18 mouse cellular contexts compared by ENCODE assay signal in genomic region chr7:100051904-100052303, GRCm38 (mm10). TPM values are rescaled to one million over a fixed set of nuclear protein-coding genes. Genes with fewer than 3 reads are reported as not detected.
DNase-seq lines count a peak whose midpoint lies in the region; ATAC-seq and TF ChIP-seq lines count a peak whose summit lies in the region.
"Had no signal": no experiment of that assay in that cellular context is flagged by ENCODE, and none has a peak within 500 bp of the region (broad histone marks: within the 10 kb centered on the region; RNA-seq: fewer than 3 reads in every experiment).

No protein-coding gene starts in this region.

- no peak overlapping the region for H3K27ac ChIP-seq in heart, postnatal 0 days (ENCODE audit: low read depth)
- no peak overlapping the region for H3K27ac ChIP-seq in stomach, postnatal 0 days (replicated peaks)
- H3K27ac ChIP-seq: embryonic facial prominence, embryonic 13.5 days; hindbrain, embryonic 14.5 days; limb, embryonic 13.5 days; macrophage; midbrain, embryonic 13.5 days had no signal

- H3K4me2 ChIP-seq in heart, postnatal 0 days (ENCODE audit: low read depth, low read length): no peak overlapping the region
- H3K4me2 ChIP-seq in stomach, postnatal 0 days (replicated peaks; ENCODE audit: low read depth): no peak overlapping the region
- H3K4me2 ChIP-seq: embryonic facial prominence, embryonic 13.5 days; hindbrain, embryonic 14.5 days; limb, embryonic 13.5 days; midbrain, embryonic 13.5 days had no signal

- no peak for TF ChIP-seq EP300 in heart, postnatal 0 days (IDR thresholded peaks at IDR 0.05; ENCODE audit: low read depth)
- TF ChIP-seq EP300 in stomach, postnatal 0 days (optimal IDR thresholded peaks at IDR 0.05): no peak

- H3K9ac ChIP-seq in heart, postnatal 0 days (replicated peaks; ENCODE audit: low read depth, low read length): no peak overlapping the region
- H3K9ac ChIP-seq in stomach, postnatal 0 days (ENCODE audit: low read length): no peak overlapping the region
- H3K9ac ChIP-seq: embryonic facial prominence, embryonic 13.5 days; hindbrain, embryonic 14.5 days; limb, embryonic 13.5 days; midbrain, embryonic 13.5 days had no signal

- H3K36me3 ChIP-seq in heart, postnatal 0 days (replicated peaks; ENCODE audit: control insufficient read depth, insufficient read depth, low read length): no peaks in the 10 kb centered on the region
- H3K36me3 ChIP-seq in stomach, postnatal 0 days (ENCODE audit: control insufficient read depth, insufficient read depth, low read length): no peaks in the 10 kb centered on the region
- H3K36me3 ChIP-seq: embryonic facial prominence, embryonic 13.5 days; limb, embryonic 13.5 days; midbrain, embryonic 13.5 days had no signal

- no peaks in the 10 kb centered on the region for H3K9me3 ChIP-seq in heart, postnatal 0 days (replicated peaks; ENCODE audit: control insufficient read depth, low read length)
- H3K9me3 ChIP-seq in stomach, postnatal 0 days (ENCODE audit: control insufficient read depth, low read length): no peaks in the 10 kb centered on the region
- H3K9me3 ChIP-seq: embryonic facial prominence, embryonic 13.5 days; limb, embryonic 13.5 days; midbrain, embryonic 13.5 days had no signal

- ATAC-seq in heart, postnatal 0 days (ENCODE audit: insufficient read depth, low read depth): no peak; the same call in 1 of the 2 replicates
- no peak for ATAC-seq in stomach, postnatal 0 days (ENCODE audit: low FRiP score, low TSS enrichment)
- ATAC-seq: midbrain, embryonic 13.5 days had no signal

- no peak for TF ChIP-seq POLR2A in brain, embryonic 14.5 days (IDR thresholded peaks at IDR 0.05; ENCODE audit: borderline replicate concordance, extremely low read depth, insufficient read depth, insufficient read length, poor library complexity, severe bottlenecking)

- 55% methylated on average over 4 of the region's 4 CpGs for WGBS in heart, postnatal 0 days
- WGBS in stomach, postnatal 0 days: 64% methylated on average over 4 of the region's 4 CpGs

- H3K27me3 ChIP-seq in heart, postnatal 0 days (ENCODE audit: control insufficient read depth, insufficient read depth, low read length): no peaks in the 10 kb centered on the region
- no peaks in the 10 kb centered on the region for H3K27me3 ChIP-seq in stomach, postnatal 0 days (ENCODE audit: control insufficient read depth, insufficient read depth, low read length)
- H3K27me3 ChIP-seq: embryonic facial prominence, embryonic 13.5 days; limb, embryonic 13.5 days; midbrain, embryonic 13.5 days had no signal

- H3K4me3 ChIP-seq in heart, postnatal 0 days (ENCODE audit: low read depth, low read length): no peak overlapping the region
- H3K4me3 ChIP-seq in stomach, postnatal 0 days (ENCODE audit: low read depth, low read length): no peak overlapping the region
- H3K4me3 ChIP-seq: embryonic facial prominence, embryonic 13.5 days; limb, embryonic 13.5 days; midbrain, embryonic 13.5 days had no signal

- TF ChIP-seq CTCF in heart, postnatal 0 days (IDR thresholded peaks at IDR 0.05; ENCODE audit: low read depth): no peak
- no peak for TF ChIP-seq CTCF in brain, embryonic 14.5 days (IDR thresholded peaks at IDR 0.05; ENCODE audit: borderline replicate concordance, extremely low read depth, insufficient read depth, insufficient read length)
- TF ChIP-seq CTCF in stomach, postnatal 0 days (IDR thresholded peaks at IDR 0.05; ENCODE audit: low read depth): no peak

- 0 out of 2 replicates have a peak, but pooled peaks cover 4% of the 10 kb centered on the region for H3K4me1 ChIP-seq in heart, postnatal 0 days (ENCODE audit: control insufficient read depth, insufficient read depth)
- H3K4me1 ChIP-seq in stomach, postnatal 0 days (replicated peaks; ENCODE audit: control insufficient read depth, insufficient read depth): no peaks in the 10 kb centered on the region
- H3K4me1 ChIP-seq: embryonic facial prominence, embryonic 13.5 days; limb, embryonic 13.5 days; midbrain, embryonic 13.5 days had no signal

- DNase-seq in heart, postnatal 0 days (ENCODE audit: low spot score): peak; percentile 28
- no peak for DNase-seq in heart, adult 9 months (ENCODE audit: low spot score in 2 of 2)
- peak; percentile 16 for DNase-seq in lung, postnatal 14 days
- no peak for DNase-seq in lung, postnatal 4 days
- DNase-seq in adrenal gland, postnatal 10 days: peak; percentile 70
- peak; percentile 24 for DNase-seq in brain, embryonic 14.5 days (ENCODE audit: low read depth)
- no peak for DNase-seq in liver
- no peak for DNase-seq in stomach, postnatal 0 days (ENCODE audit: low spot score)

RNA-seq across cellular contexts. Expression of gene Chrdl2, which starts 45.9 kb away (rescaled TPM):
- total RNA-seq in heart, postnatal 0 days (2014; rRNA removed; ENCODE audit: low replicate concordance): not detected in 2 replicates
- polyA plus RNA-seq in heart, postnatal 0 days (2015; fragmentation: Nextera tagmentation; extraction: Ambion mirVana): 0.12 and 0.15 TPM in 2 replicates
- not detected for total RNA-seq in adrenal gland, postnatal 10 days (2021)
- 0.13 and 0.21 TPM in 2 replicates for polyA plus RNA-seq in brain, embryonic 14.5 days (2012; rRNA removed)
- polyA plus RNA-seq in stomach, postnatal 0 days (2015; fragmentation: Nextera tagmentation; extraction: Ambion mirVana): 0.44 and 2.0 TPM in 2 replicates
- total RNA-seq: adrenal gland, adult 18-20 months; common myeloid progenitor, adult 5-6 weeks had no signal
- polyA plus RNA-seq: heart, embryonic 16.5 days; liver, embryonic 16.5 days; macrophage; midbrain, embryonic 13.5 days; thymus, postnatal 0 days had no signal

Comparison
In these comparisons a context has a peak if more than half of its experiments do, and no peak if none do; other contexts are left out.
1. DNase-seq: peak in heart, postnatal 0 days (single experiment), lung, postnatal 14 days (single experiment), adrenal gland, postnatal 10 days (single experiment) and brain, embryonic 14.5 days (single experiment); none in heart, adult 9 months (0 of 2), lung, postnatal 4 days (0 of 2), liver (single experiment) and stomach, postnatal 0 days (single experiment).